Mouse (Mus musculus): Measurements from ENCODE around the gene Zfp740. TPM values are rescaled to one million over a fixed set of nuclear protein-coding genes. Genes with fewer than 3 reads are reported as not detected.
"Not testable (repeated sequence)": the region's sequence is repeated elsewhere in the genome, so short reads cannot be mapped to it uniquely, and the experiment has no call there.

Gene Zfp740
- total RNA-seq (2015) (27.7 and 38.0 TPM in 2 replicates), total RNA-seq (2017) (39.9 and 48.4 TPM in 2 replicates)

GRCm38 (mm10) chr15:102202971-102203834 is at the start of gene Zfp740:
Zfp740 (plus strand) TSS chr15:102203249.
- peak; percentile 89 for ATAC-seq (ENCODE audit: poor library complexity, severe bottlenecking)

- ATAC-seq (ENCODE audit: poor library complexity, severe bottlenecking): not testable (repeated sequence)
Measured at GRCm38 (mm10) chr15:102155006-102155405, 48.0 kb upstream of the Zfp740 start.

- ATAC-seq (ENCODE audit: poor library complexity, severe bottlenecking): no peak
Measured at GRCm38 (mm10) chr15:102156836-102157235, 46.2 kb upstream of the Zfp740 start.

- ATAC-seq (ENCODE audit: poor library complexity, severe bottlenecking): peak; percentile 24; the same call in 1 of the 2 replicates
Measured at GRCm38 (mm10) chr15:102160415-102161060, 42.5 kb upstream of the Zfp740 start.

GRCm38 (mm10) chr15:102163900-102164693 is 39.0 kb upstream of the Zfp740 start:
- ATAC-seq (ENCODE audit: poor library complexity, severe bottlenecking): no peak

GRCm38 (mm10) chr15:102165468-102166100 is 37.5 kb upstream of the Zfp740 start:
- ATAC-seq (ENCODE audit: poor library complexity, severe bottlenecking): peak; percentile 63; the same call in 1 of the 2 replicates

- no peak for ATAC-seq (ENCODE audit: poor library complexity, severe bottlenecking)
Measured at GRCm38 (mm10) chr15:102167620-102168021, 35.4 kb upstream of the Zfp740 start.

GRCm38 (mm10) chr15:102169064-102169463 is 34.0 kb upstream of the Zfp740 start:
- ATAC-seq (ENCODE audit: poor library complexity, severe bottlenecking): no peak

- no peak for ATAC-seq (ENCODE audit: poor library complexity, severe bottlenecking)
Measured at GRCm38 (mm10) chr15:102173581-102173980, 29.5 kb upstream of the Zfp740 start.

GRCm38 (mm10) chr15:102175736-102176319 is 27.2 kb upstream of the Zfp740 start:
- ATAC-seq (ENCODE audit: poor library complexity, severe bottlenecking): no peak

GRCm38 (mm10) chr15:102176571-102177316 is 26.3 kb upstream of the Zfp740 start:
- 0 out of 2 replicates have a peak, but pooled peaks have one; percentile 43 for ATAC-seq (ENCODE audit: poor library complexity, severe bottlenecking)

- ATAC-seq (ENCODE audit: poor library complexity, severe bottlenecking): no peak
Measured at GRCm38 (mm10) chr15:102177417-102177816, 25.6 kb upstream of the Zfp740 start.

- peak; percentile 95 for ATAC-seq (ENCODE audit: poor library complexity, severe bottlenecking)
Measured at GRCm38 (mm10) chr15:102178279-102178678, 24.8 kb upstream of the Zfp740 start.

- ATAC-seq (ENCODE audit: poor library complexity, severe bottlenecking): no peak
Measured at GRCm38 (mm10) chr15:102179106-102179505, 23.9 kb upstream of the Zfp740 start.

GRCm38 (mm10) chr15:102179924-102180323 is 23.1 kb upstream of the Zfp740 start:
- no peak for ATAC-seq (ENCODE audit: poor library complexity, severe bottlenecking)

GRCm38 (mm10) chr15:102183076-102183475 is 20.0 kb upstream of the Zfp740 start:
- no peak for ATAC-seq (ENCODE audit: poor library complexity, severe bottlenecking)

GRCm38 (mm10) chr15:102186239-102186638 is 16.8 kb upstream of the Zfp740 start:
- no peak for ATAC-seq (ENCODE audit: poor library complexity, severe bottlenecking)

- no peak for ATAC-seq (ENCODE audit: poor library complexity, severe bottlenecking)
Measured at GRCm38 (mm10) chr15:102188096-102188495, 15.0 kb upstream of the Zfp740 start.

- no peak for ATAC-seq (ENCODE audit: poor library complexity, severe bottlenecking)
Measured at GRCm38 (mm10) chr15:102188883-102189282, 14.2 kb upstream of the Zfp740 start.

All from megakaryocyte, adult 5-6 weeks (primary cell).